Mouse (Mus musculus) cerebellum, adult 11-12 months (tissue): ENCODE measurements around the gene Ankrd11.

Experiments used
- DNase-seq: peaks from one replicate; pipeline ENCODE4 v3.0.0; 2022

The Ankrd11 gene

DNA sequence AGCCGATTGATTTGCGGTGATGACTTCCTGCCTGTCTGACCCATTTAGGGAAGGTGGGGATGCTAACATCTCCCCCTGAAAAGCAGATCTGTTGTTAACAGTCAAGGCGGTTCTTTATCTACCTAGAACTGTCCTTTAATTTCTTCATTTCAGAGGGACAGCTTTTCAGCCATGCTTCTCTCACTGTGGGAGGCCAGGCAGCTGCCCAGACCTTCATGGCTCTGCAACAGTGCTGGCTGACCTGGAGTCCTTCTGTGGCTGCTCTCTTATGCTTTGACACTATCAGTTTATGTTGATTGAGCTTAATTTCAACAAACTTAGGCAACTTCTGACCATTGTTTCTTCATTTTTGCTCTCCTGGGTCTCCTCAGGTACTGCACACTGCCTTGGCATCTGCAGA lies 161.8 kb downstream of the Ankrd11 start:
- DNase-seq, result peak; percentile 68

DNA sequence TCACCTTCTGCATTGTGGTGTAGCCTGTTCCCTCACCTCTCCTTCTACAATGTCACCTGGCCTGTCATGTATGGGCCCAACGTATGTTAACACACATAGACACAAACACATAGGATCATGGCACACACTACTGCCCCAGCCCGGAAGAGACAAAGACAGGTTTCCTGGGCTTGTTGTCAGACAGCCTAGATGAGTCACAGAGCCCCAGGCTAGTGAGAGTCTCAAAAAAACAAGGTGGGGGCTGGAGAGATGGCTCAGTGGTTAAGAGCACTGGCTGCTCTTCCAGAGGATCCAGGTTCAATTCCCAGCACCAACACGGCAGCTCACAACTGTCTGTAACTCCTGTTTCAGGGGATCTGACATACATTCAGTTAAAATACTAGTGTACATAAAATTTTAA lies 163.8 kb downstream of the Ankrd11 start:
- no peak for DNase-seq

DNA sequence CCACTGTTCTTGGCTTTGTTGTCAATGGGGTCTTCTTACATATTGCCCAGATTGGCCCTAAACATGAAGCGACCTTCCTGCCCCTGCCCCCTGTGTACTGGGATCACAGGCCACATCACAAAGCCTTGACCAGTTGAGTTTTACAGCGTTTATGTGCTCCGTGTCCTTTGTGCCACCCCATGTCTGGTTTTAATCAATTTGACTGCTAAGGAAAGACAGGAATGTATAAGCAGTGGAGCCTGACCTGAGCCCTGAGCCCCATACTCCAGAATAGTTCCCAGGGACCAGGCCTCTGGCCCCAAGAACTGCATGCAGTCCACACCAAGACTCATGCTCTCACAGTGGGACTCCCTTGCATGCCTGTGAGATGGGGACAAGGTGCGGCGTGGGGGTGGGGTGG lies 166.9 kb downstream of the Ankrd11 start:
- DNase-seq, result no peak

DNA sequence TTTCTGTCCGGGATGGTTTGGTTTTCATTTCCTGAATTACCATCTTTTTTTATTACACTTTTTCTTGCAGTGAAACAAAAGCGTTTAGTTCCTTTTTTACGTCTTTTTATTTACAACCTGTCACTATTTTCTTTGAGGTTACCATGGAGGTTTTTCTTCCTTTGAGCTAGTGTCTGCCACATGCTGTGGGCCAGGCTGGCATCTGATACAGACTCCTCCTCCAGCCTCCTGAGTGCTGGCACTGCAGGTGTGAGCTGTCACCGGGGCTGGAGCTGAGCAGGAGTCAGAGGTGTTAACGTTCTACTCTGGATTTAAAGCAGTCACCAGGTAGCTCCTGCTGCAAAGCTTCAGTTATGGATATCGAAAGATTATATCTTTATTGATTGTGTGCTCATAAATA lies 168.9 kb downstream of the Ankrd11 start:
- peak; percentile 82 for DNase-seq

DNA sequence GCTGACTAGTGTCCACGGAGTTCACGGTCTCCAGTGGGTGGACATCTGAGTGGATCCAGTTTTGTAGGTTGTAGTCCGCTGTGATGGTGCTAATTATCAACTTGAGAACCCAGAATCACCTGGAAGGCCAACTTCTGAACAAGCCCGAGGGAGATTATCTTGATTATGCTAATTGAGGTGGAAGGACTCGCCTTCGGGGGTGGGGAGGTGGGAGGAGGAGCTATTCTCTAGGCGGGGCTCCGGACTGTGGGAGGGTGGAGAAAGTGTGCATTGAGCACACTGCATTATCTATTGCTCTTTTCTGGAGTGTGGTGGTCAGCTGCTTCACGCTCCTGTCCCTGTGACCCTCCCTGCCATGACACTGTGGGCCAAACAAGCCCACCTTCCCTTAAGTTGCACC lies 170.4 kb downstream of the Ankrd11 start:
- no peak for DNase-seq

DNA sequence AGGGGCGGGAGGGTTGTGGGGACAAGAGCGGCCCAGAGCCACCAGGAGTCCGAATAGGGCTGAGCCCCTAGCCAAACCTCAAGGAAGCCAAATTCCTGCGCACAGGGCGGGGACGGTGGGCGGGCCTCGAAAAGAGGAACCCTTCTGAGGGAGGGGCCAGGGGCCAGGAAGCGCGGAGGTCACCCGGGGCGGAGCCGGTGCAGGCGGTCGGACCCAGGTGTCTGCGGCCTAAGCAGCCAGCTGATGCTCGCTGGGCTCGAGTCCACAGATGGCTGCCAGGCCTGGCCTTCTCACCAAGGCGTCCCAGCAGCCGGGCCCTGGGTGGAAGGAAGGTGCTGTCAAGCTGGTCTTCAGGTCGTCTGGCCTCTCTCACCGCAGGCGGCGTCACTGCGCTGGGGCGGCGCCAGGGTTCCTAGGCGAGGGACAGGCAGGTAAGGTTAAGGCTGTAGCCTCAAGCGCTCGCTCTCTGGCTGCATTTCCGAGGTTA lies 171.7 kb downstream of the Ankrd11 start:
- peak; percentile 84 for DNase-seq

DNA sequence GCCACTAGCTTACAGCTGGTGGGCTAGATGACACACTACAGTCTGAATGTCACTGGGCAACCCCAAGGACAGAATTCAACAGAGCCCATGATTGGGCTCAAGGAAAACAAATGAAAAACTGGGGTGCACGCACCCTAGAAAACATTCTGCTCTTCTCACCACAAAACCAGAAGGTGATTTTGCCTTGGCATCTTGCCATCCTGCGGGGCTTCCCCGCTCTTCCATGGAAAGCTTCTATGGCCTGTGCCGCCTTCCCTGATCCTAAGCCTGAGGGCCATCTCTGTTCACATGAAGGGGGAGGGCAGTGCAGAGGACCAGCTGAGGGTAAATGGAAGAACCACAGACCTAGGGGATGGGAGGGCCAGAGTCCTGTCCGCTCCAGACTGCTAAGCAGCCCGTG lies 174.1 kb downstream of the Ankrd11 start:
- DNase-seq, result no peak

DNA sequence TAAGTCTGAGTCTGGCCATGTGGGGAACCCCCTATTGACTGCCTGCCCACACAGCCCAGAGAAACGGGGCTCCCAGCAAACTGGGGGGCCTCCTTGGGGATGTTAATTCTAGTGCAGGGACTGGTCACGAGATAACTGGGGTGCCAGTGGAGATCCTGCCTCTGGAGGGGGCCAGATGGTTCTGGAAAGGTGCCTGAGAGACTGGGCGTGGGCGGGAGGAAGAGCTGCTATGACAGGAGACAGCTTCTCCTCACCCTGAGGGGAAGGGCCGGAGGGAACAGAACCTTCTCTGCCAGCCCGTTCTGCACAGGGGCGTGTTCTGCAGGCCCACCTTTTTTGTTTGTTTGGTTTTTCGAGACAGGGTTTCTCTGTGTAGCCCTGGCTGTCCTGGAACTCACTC lies 175.8 kb downstream of the Ankrd11 start:
- no peak for DNase-seq

DNA sequence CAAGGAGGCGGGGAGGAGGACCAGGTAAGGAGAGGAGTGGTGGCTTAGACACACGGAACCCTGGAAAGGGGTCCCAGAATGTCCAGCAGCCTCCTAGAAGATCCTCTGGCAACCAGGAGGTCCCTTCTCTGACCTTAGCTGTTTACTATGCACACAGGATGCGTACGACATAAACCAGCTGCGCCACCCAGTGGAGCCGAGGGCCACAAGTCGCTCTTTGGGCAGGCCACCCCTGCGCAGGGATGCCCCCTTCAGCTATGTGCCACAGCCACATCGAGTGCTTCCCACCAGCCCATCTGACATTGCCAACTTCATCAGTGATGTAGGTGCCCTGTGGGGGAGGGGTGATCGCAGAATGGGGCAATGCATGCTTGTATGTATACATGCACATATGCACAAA lies 176.6 kb downstream of the Ankrd11 start:
- no peak for DNase-seq

DNA sequence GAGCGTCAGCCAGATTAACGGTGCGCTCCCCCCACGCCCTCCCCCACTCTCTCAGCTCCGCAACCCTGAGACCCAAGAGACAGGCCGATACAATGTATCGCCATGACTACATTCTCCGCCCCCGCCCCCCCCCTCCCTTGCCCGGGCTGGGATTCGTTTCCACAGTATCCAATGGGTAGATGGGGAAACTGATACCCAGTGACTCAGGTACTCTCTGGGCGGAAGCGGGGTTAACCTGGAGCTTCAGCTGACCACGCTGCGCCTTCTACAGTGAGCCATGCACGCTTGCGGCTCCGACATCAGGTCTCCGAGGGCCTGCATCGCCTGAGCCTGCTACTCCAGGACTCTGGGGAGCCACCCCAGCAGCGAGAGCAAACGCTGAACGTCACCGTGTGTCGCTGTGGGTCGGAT lies 177.4 kb downstream of the Ankrd11 start:
- DNase-seq, result no peak

DNA sequence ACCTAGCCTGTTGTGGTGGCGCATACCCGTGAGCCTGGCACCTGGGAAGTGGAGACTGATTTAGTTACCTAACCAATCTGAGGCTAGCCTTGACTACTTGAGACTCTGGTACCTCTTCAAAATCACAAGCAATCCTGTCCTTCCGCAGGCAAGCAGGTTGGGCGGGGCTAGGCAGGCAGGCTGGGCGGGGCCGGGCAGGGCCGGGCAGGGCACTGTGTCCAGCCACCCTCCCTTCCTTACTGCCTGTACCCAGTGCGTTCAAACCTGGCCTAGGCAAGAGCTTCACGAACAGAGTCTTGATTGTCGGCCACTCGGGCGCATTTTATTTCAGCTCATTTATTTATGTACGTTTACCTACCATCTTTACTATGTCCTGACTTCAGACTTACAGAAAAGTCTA lies 182.2 kb downstream of the Ankrd11 start:
- no peak for DNase-seq

DNA sequence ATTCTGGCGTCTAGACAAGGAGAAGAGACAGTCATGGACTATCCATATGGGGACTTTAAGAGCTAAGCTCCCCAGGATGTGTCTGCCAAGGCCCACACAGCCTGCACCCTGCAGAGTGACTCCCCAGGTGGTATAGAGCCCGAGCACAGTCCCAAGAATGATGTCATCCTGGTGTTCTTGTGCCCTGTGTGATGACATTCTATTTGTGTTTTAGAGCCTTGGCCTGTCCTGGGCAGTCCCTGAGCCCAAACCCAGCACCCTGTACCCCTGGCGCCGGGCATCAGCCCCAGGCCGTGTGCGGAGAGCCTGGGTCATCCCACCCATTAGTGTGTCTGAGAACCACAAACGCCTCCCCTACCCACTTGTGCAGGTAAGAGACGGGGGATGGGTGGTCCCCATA lies 185.8 kb downstream of the Ankrd11 start:
- peak; percentile 59 for DNase-seq

DNA sequence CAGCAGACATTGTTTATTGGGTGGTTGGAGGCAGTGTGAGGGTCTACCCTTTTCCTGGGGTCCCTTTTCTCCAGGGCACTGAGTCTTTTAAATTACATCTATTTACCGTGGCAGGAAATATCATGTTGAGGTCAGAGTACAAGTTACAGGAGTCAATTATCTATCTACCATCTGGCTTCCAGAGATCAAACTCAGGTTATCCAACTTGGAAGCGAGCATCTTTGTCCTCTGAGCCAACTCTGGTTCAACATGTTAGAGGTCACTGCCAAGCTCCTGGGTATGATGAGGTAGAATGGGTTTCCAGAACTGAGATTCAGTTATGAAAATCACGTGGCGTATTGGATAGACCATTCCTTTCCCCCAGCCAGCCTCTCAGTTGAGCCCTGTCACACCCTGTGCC lies 187.0 kb downstream of the Ankrd11 start:
- no peak for DNase-seq

DNA sequence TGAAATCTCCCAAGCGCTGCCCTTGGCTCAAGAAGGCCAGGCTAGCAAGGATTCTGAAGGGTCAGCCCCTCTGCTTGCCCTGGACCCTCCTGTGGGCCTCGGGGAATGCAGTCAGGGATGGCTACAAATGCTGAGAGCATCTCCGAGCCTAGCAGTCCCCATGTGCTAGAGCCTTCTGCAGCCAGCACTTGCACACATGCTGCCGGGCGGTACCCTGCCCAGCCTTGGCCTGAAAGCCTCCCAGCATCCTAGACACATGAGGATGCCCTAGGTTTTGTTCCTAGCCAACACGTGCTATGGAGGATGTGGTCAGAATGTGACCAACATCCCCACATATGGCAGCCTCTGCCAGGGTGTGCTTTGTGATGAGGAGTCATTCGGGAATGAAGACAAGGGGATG lies 187.7 kb downstream of the Ankrd11 start:
- DNase-seq, result no peak

DNA sequence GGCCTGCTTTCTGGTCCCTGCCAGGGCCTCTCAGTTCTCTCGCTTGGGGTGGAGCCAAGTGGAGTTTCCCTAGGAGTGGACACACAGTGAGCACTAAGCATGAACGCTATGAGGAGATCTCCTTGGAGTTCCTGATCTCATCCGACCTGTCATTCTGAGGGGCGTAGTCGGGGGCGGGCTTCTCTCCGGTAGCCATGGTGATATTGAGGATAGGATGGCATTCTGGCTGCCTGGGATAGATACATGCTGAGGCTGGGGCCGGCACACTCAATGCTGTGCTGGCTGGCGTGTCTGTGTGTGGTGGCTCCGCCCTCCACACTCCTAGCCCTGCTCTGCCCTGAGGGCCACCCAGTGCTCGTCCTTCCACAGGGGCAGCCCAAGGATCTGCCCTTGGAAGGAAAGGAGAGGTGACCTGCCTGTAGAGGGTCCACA lies 188.7 kb downstream of the Ankrd11 start:
- peak; percentile 90 for DNase-seq

DNA sequence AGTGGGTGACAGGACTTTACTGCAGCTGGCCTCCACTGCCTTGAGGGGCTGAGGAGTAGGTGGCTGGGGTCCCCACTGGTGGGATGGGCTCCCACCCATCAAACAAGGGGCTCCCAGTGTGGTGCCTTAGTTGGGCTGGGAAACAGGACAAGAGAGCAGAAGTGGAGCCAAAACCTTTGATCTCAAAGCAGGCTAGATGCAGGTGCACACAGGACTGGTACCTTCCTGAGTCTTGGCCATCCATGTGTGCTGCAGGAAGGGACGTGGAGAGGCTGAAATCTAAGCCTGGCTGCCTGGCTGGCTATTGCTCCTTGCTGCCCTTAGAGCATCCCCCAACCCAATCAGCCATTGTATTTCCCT lies 189.6 kb downstream of the Ankrd11 start:
- DNase-seq, result no peak

DNA sequence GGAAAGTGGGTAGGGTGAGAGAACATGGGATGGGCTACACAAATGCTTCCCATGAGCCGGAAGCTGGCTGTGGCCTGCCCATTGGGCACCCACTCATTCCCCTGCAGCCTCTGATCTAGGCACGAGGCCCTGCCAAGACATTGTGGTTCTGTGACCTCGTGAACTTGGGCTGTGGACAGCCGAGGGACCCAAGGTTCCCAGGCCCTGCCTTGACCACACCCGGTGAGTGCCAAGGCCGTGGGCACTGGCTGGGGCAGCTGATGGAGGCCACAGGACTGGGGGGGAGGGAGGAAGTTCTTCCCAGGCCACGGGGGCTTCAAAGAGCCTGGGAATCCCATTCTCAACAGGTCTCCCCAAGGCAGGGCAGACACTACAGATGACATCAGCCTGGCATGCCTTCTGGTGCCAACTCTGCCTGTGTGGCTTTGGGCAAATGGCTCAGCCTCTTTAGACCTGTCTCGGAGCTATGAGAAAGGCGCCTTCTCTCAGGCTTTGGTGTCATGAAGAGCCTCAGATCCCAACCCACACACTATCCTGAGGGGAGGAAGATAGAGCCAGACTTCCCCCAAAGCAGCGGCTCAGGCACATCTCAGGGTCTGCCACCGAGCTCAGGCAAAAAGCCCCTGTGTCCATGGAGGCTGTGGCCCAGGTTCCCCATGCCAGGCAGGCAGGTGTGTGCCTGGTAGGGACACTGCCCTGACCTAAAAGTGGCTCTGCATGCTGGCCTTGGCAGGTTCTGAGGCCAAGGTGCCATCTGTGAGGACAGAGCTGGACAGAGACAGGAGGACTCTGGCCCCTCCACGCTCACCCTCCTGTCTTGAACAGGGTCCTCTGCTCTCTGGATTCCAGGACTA lies 190.2 kb downstream of the Ankrd11 start:
- peak; percentile 97 for DNase-seq

DNA sequence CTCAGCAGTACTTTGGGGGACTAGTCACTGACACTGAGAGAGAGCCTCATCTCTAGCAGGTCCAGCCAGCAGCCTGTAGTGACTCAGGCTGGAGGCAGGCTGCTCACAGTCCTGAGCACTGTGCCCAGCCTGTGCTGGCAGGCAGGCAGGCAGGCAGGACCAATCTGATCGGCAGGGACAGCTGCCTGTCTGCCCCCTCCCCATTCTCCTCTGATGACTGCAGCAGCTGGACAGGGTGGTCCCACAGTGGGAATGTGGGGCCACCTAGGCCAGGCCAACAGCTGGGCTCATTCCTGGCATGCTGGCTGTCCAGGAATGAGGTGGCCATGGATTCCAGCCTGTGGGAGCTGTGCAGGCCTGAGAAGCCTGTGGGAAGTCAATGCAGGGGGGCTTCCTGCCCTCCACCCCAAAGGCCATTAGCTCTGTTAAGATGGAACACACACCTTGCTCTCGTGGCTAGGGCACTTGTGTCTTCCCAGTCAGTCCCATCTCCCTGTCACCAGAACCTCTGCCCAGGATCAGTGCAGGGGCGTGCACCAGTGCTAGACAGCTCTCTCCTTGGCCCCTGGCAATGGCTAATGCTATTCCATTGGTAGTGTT lies 191.3 kb downstream of the Ankrd11 start:
- peak; percentile 67 for DNase-seq

DNA sequence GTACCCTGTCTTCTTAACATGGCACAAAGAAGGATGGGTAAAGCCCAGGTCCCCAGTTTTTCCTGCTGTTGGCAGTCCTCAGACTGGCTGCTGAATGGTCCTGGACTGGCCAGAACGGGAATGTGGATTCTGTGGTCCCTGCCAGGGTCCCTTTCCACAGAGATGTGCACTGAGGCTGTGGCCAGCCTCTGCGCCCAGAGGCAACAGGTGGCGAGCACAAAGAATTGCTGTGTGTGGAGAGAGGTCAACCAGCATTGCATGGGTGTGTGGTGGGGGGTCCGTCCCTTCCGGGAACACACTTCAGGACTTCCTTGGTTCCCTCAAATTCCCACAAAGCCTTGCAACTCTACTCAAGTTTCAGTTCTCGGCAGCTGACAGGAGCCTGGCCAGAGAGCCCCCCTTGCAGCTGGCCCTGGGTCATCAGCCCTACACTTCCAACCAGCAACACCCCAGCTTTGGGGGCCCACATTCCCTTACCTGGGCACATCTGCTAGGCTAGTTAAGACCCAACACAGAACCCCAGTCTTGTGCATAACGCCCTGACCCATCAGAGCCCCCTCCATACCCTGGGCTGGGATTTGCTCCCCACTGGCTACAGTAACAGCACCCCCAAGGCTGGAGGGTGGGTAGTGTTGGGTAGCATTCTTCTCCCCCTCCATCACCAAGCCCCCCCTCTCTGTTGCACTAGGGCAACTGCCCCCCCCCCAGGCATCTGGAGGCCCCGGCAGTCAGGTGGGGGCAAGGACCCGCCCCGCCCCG lies 192.7 kb downstream of the Ankrd11 start:
- peak; percentile 64 for DNase-seq

DNA sequence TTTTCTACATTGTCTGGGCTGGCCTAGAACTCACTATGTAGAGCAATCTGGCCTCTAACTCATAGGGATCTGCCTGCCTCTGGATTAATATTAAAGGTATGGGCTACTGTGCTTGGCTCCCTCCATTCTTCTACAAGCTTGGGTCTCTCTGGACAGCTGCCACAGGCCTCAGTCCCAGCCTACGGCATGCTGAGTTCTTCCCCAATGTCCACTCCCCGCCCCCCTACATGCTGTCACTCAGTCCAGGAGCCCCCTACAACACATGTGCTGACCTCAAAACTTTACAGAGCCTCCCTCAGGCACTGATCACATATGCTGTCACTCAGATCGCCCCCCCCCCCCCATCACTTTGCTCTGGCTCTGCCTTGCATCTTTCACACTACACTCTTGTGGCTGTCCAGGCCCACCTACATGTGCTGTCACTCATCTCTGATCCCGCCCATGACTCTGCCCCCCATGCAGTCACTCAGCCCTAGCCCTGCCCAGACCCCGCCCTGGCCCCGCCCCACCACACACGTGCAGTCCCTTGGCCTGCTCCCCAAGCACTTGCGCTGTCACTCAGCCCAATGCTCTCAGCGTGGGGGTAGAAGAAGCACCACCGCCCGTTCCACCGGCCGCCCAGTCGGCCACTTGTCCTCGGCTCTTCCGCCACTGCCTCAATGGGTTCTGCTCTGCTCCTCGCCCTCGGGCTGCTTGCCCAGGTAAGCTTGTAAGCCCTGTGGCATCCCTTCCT lies 194.1 kb downstream of the Ankrd11 start, which contains the start of gene Cdh15:
Cdh15 (plus strand) TSS at position 138 of the 733 bp plus-strand sequence.
- DNase-seq, result peak; percentile 91

DNA sequence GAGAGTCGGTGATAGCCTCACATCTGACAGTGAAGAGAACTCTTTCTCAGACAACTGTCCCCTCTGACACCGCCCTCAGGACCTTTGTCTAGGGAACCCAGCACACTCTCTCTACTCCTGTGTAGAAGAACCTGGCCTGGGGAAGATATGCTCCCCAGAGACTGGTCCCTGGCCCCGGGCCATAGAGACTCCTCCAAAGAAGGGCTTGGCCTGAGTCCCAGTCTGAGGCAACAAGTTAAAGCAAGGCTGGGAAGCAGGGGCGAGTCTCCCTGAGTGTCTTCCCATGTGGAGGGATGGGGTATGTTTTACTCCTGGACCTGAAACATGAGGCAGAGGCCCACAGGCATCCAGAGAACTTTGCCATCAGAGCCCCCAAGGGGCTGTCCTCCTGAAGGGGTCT lies 196.4 kb downstream of the Ankrd11 start:
- DNase-seq, result peak; percentile 51

DNA sequence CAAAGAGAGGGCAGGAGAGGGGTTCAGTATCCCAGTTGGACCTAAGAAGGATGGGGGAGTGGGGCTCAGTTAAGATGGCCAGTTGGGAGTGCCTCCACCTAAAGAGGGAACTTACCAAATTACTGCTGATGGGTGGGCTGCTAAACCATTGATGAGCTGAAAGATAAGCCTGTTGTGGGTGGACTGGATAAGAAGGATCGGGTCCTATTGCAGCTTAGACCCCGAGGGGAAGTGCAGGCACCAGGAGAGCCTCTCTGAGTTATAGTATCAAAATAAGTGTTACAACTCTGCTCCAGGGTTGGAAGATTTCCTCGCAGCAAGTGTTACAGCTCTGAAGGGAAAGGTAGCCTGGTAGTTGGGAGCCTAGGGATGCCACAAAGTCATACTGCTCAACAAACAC lies 197.9 kb downstream of the Ankrd11 start:
- no peak for DNase-seq

DNA sequence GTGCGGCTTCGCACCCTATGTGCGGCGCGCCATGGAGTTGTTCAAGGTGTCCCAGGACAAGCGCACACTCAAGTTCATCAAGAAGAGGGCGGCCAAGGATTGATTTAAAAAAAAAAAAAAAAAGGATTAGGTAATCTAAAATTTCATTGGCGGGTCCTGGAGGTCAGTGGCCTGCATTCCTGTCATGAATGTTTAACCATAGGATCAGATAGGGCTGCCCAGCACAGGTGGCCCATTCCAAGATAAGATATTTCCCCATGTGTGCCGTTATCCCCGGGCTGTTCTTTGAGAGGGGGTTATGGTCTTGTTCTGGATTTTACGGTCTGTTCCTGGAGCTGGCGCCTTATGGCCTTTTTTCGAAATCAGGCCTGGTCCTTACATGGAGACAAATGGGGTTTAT lies 205.4 kb downstream of the Ankrd11 start:
- DNase-seq, result no peak
